7 mouse cellular contexts compared by ENCODE assay signal in genomic region chrX:94012479-94013167, GRCm38 (mm10). TPM values are rescaled to one million over a fixed set of nuclear protein-coding genes. Genes with fewer than 3 reads are reported as not detected.
DNase-seq lines count a peak whose midpoint lies in the region; ATAC-seq and TF ChIP-seq lines count a peak whose summit lies in the region.

No protein-coding gene starts in this region.

- no peaks in the 10 kb centered on the region for H3K36me3 ChIP-seq in heart, postnatal 0 days (replicated peaks; ENCODE audit: control insufficient read depth, insufficient read depth, low read length)
- no peaks in the 10 kb centered on the region for H3K36me3 ChIP-seq in midbrain, embryonic 12.5 days

- no peak for ATAC-seq in heart, postnatal 0 days (ENCODE audit: insufficient read depth, low read depth)
- peak; percentile 77; the same call in 1 of the 2 replicates for ATAC-seq in midbrain, embryonic 12.5 days (ENCODE audit: low FRiP score, low read depth)
- ATAC-seq in megakaryocyte-erythroid progenitor cell, adult 5-6 weeks (replicated peaks; ENCODE audit: low FRiP score, low TSS enrichment, poor library complexity, severe bottlenecking) = no peak

- H3K9me3 ChIP-seq in heart, postnatal 0 days (replicated peaks; ENCODE audit: control insufficient read depth, low read length) = no peaks in the 10 kb centered on the region
- H3K9me3 ChIP-seq in midbrain, embryonic 12.5 days = no peaks in the 10 kb centered on the region

- H3K27me3 ChIP-seq in heart, postnatal 0 days (ENCODE audit: control insufficient read depth, insufficient read depth, low read length) = peaks cover 21% of the 10 kb centered on the region; the same call in 1 of the 2 replicates
- H3K27me3 ChIP-seq in midbrain, embryonic 12.5 days = peaks cover 61% of the 10 kb centered on the region

- DNase-seq in NIH3T3 (ENCODE audit: low read depth) = peak; percentile 50
- peak; percentile 41 for DNase-seq in embryo, embryonic 11 days
- DNase-seq in heart, postnatal 0 days (ENCODE audit: low spot score) = peak; percentile 5
- DNase-seq in kidney, postnatal 10 days = peak; percentile 21
- no peak for DNase-seq in urinary bladder, postnatal 14 days (ENCODE audit: low spot score)

- WGBS in heart, postnatal 0 days = 46% methylated on average over 12 of the region's 12 CpGs
- 28% methylated on average over 12 of the region's 12 CpGs for WGBS in midbrain, embryonic 12.5 days

- H3K27ac ChIP-seq in heart, postnatal 0 days (ENCODE audit: low read depth) = no peak overlapping the region
- no peak overlapping the region for H3K27ac ChIP-seq in midbrain, embryonic 12.5 days (replicated peaks)

- no peak overlapping the region for H3K4me3 ChIP-seq in heart, postnatal 0 days (ENCODE audit: low read depth, low read length)
- no peak overlapping the region for H3K4me3 ChIP-seq in midbrain, embryonic 12.5 days

- no peak for TF ChIP-seq EP300 in heart, postnatal 0 days (IDR thresholded peaks at IDR 0.05; ENCODE audit: low read depth)

- H3K9ac ChIP-seq in heart, postnatal 0 days (replicated peaks; ENCODE audit: low read depth, low read length) = no peak overlapping the region
- H3K9ac ChIP-seq in midbrain, embryonic 12.5 days (replicated peaks) = no peak overlapping the region

- H3K4me2 ChIP-seq in heart, postnatal 0 days (ENCODE audit: low read depth, low read length) = peak overlapping the region; percentile 12; the same call in 1 of the 2 replicates
- peak overlapping the region; percentile 28; the same call in 1 of the 2 replicates for H3K4me2 ChIP-seq in midbrain, embryonic 12.5 days (replicated peaks)

- H3K4me1 ChIP-seq in heart, postnatal 0 days (ENCODE audit: control insufficient read depth, insufficient read depth) = no peaks in the 10 kb centered on the region
- peaks cover 4% of the 10 kb centered on the region; the same call in 1 of the 2 replicates for H3K4me1 ChIP-seq in midbrain, embryonic 12.5 days

- TF ChIP-seq CTCF in heart, postnatal 0 days (IDR thresholded peaks at IDR 0.05; ENCODE audit: low read depth) = no peak

RNA-seq across cellular contexts. Expression of gene AU015836, which starts 44.2 kb away (rescaled TPM):
- total RNA-seq in heart, postnatal 0 days (2014; rRNA removed; ENCODE audit: low replicate concordance) = not detected in 2 replicates
- polyA plus RNA-seq in heart, postnatal 0 days (2015; fragmentation: Nextera tagmentation; extraction: Ambion mirVana) = not detected in 2 replicates
- not detected in 2 replicates for polyA plus RNA-seq in midbrain, embryonic 12.5 days (2016; fragmentation: Nextera tagmentation; extraction: Ambion mirVana)
- not detected in 2 replicates for total RNA-seq in megakaryocyte-erythroid progenitor cell, adult 5-6 weeks (2014; fragmentation: Nextera tagmentation)
- total RNA-seq in megakaryocyte-erythroid progenitor cell, adult 5-6 weeks (2017) = not detected in 2 replicates
